Mouse (Mus musculus) hindbrain, embryonic 14.5 days (tissue): Measurements from ENCODE around the gene Elf5. TPM values are rescaled to one million over a fixed set of nuclear protein-coding genes. Genes with fewer than 3 reads are reported as not detected.
A peak's percentile ranks its signal among the peaks of the same experiment; 100 is the strongest.

Experiments
- ATAC-seq: fragments of 200-750 bp; cut with Nextera tagmentation; 2 replicates; pipeline ENCODE4 v1.8.0; 2017; ENCODE audit warnings: moderate number of reproducible peaks, mild to moderate bottlenecking, moderate TSS enrichment, moderate library complexity; ENCODE audit not compliant: low FRiP score
- DNase-seq: peaks from one replicate; pipeline ENCODE4 v3.0.0-alpha.2; 2015; ENCODE audit warnings: low spot score
- H3K27ac ChIP-seq: fragments of 300-500 bp; sonication (generic); 2 replicates; pipeline ENCODE4 v1.5.1; 2014; ENCODE audit warnings: mild to moderate bottlenecking, moderate library complexity
- H3K27me3 ChIP-seq: fragments of 300-500 bp; sonication (generic); 2 replicates; pipeline ENCODE4 v1.6.1; 2014; ENCODE audit warnings: mild to moderate bottlenecking, low read length, mixed read lengths; ENCODE audit not compliant: control insufficient read depth, insufficient read depth
- H3K36me3 ChIP-seq: fragments of 300-500 bp; sonication (generic); replicated peaks from 2 replicates; pipeline ENCODE4 v1.6.1; 2014; ENCODE audit not compliant: control insufficient read depth, insufficient read depth
- H3K4me1 ChIP-seq: fragments of 300-500 bp; sonication (generic); replicated peaks from 2 replicates; pipeline ENCODE4 v1.6.1; 2014; ENCODE audit warnings: antibody characterized with exemption, low read length, mixed read lengths; ENCODE audit not compliant: control insufficient read depth, insufficient read depth
- H3K4me2 ChIP-seq: fragments of 300-500 bp; sonication (generic); replicated peaks from 2 replicates; pipeline ENCODE4 v1.6.1; 2014; ENCODE audit warnings: mild to moderate bottlenecking, moderate library complexity
- H3K4me3 ChIP-seq: fragments of 300-500 bp; sonication (generic); replicated peaks from 2 replicates; pipeline ENCODE4 v1.5.1; 2014; ENCODE audit warnings: mild to moderate bottlenecking, low read length
- H3K9ac ChIP-seq: fragments of 300-500 bp; sonication (generic); 2 replicates; pipeline ENCODE4 v1.6.1; 2014
- H3K9me3 ChIP-seq: fragments of 300-500 bp; sonication (generic); 2 replicates; pipeline ENCODE4 v1.6.1; 2016; ENCODE audit warnings: low read length; ENCODE audit not compliant: control insufficient read depth
- WGBS: fragments of 180-500 bp; shearing (Covaris S2); extraction: QIAGEN DNeasy Blood & Tissue Kit; methylation state at CpG from one replicate; pipeline ENCODE4 v1.1.7; 2014; 5-methylcytosine and 5-hydroxymethylcytosine counted together
- polyA plus RNA-seq: library from polyadenylated mRNA; unstranded; fragments of >200 nt; fragmentation: Nextera tagmentation; extraction: Ambion mirVana; gene quantifications from 2 replicates; pipeline ENCODE4 v1.2.1, GENCODE M21; 2014

Elf5 gene
- polyA plus RNA-seq, 1 experiment from 2014 or later: not detected

- Histone ChIP-seq H3K36me3 (no peaks in the 10 kb centered on the region), H3K4me2 (no peak overlapping the region), H3K27me3 (no peaks in the 10 kb centered on the region), H3K4me1 (no peaks in the 10 kb centered on the region), H3K27ac (no peak overlapping the region), H3K9ac (no peak overlapping the region), H3K9me3 (no peaks in the 10 kb centered on the region), H3K4me3 (no peak overlapping the region)
- 70% methylated on average over 4 of the region's 4 CpGs for WGBS
- DNase-seq: no peak
- ATAC-seq: no peak
These were observed 10.8 kb upstream of the Elf5 start for GRCm38 (mm10) chr2:103400691-103401090.

GRCm38 (mm10) chr2:103406239-103406638 lies 5.2 kb upstream of the Elf5 start:
- DNase-seq (no peak), ATAC-seq (no peak)
- H3K27ac ChIP-seq: no peak overlapping the region
- no peaks in the 10 kb centered on the region for H3K4me1 ChIP-seq
- no peaks in the 10 kb centered on the region for H3K9me3 ChIP-seq
- no peaks in the 10 kb centered on the region for H3K36me3 ChIP-seq
- no peak overlapping the region for H3K9ac ChIP-seq
- H3K4me2 ChIP-seq: no peak overlapping the region
- WGBS: 88% methylated on average over 3 of the region's 3 CpGs
- H3K27me3 ChIP-seq: no peaks in the 10 kb centered on the region
- H3K4me3 ChIP-seq: no peak overlapping the region

- Histone ChIP-seq H3K4me2 (no peak overlapping the region), H3K4me1 (no peaks in the 10 kb centered on the region), H3K27ac (no peak overlapping the region), H3K9me3 (no peaks in the 10 kb centered on the region), H3K4me3 (no peak overlapping the region), H3K27me3 (no peaks in the 10 kb centered on the region), H3K36me3 (no peaks in the 10 kb centered on the region), H3K9ac (no peak overlapping the region)
- DNase-seq (no peak), ATAC-seq (peak; percentile 34; the same call in 1 of the 2 replicates)
- 94% methylated on average over 3 of the region's 3 CpGs for WGBS
These were observed 328 bp downstream of the Elf5 start for GRCm38 (mm10) chr2:103411816-103412215.

- Histone ChIP-seq H3K4me1 (no peaks in the 10 kb centered on the region), H3K4me3 (no peak overlapping the region), H3K9me3 (no peaks in the 10 kb centered on the region), H3K9ac (no peak overlapping the region), H3K27me3 (no peaks in the 10 kb centered on the region), H3K27ac (no peak overlapping the region), H3K4me2 (no peak overlapping the region), H3K36me3 (no peaks in the 10 kb centered on the region)
- 83% methylated on average over 5 of the region's 5 CpGs for whole genome bisulfite sequencing
- ATAC-seq (no peak), DNase-seq (no peak)
These were observed 1.9 kb downstream of the Elf5 start for GRCm38 (mm10) chr2:103413381-103413780.

- no peak overlapping the region for H3K4me3 ChIP-seq
- H3K27ac ChIP-seq: no peak overlapping the region
- H3K27me3 ChIP-seq: no peaks in the 10 kb centered on the region
- DNase-seq: no peak
- H3K9ac ChIP-seq: no peak overlapping the region
- no peaks in the 10 kb centered on the region for H3K4me1 ChIP-seq
- no peaks in the 10 kb centered on the region for H3K36me3 ChIP-seq
- H3K9me3 ChIP-seq: no peaks in the 10 kb centered on the region
- no peak for ATAC-seq
- H3K4me2 ChIP-seq: no peak overlapping the region
- 89% methylated on average over 3 of the region's 3 CpGs for WGBS
These were observed 4.3 kb downstream of the Elf5 start for GRCm38 (mm10) chr2:103415774-103416173.

GRCm38 (mm10) chr2:103420650-103421507 lies 9.4 kb downstream of the Elf5 start:
- Histone ChIP-seq H3K9me3 (no peaks in the 10 kb centered on the region), H3K4me1 (no peaks in the 10 kb centered on the region), H3K27me3 (no peaks in the 10 kb centered on the region), H3K4me3 (no peak overlapping the region), H3K4me2 (no peak overlapping the region), H3K27ac (no peak overlapping the region), H3K9ac (no peak overlapping the region), H3K36me3 (no peaks in the 10 kb centered on the region)
- ATAC-seq (0 out of 2 replicates have a peak, but pooled peaks have one; percentile 14), DNase-seq (no peak)
- WGBS: 57% methylated on average over 15 of the region's 15 CpGs

- ATAC-seq: no peak
- H3K9me3 ChIP-seq: no peaks in the 10 kb centered on the region
These were observed 12.4 kb downstream of the Elf5 start for GRCm38 (mm10) chr2:103423884-103424283.

GRCm38 (mm10) chr2:103424349-103425026 lies 13.0 kb downstream of the Elf5 start:
- Histone ChIP-seq H3K4me2 (no peak overlapping the region), H3K9ac (no peak overlapping the region), H3K27ac (no peak overlapping the region), H3K4me3 (no peak overlapping the region), H3K27me3 (no peaks in the 10 kb centered on the region), H3K4me1 (no peaks in the 10 kb centered on the region), H3K36me3 (no peaks in the 10 kb centered on the region), H3K9me3 (no peaks in the 10 kb centered on the region)
- DNase-seq: peak; percentile 81
- ATAC-seq: peak; percentile 58; the same call in 1 of the 2 replicates
- WGBS: 30% methylated on average over 12 of the region's 12 CpGs

More at GRCm38 (mm10) chr2:103423884-103424283, 12.4 kb downstream of the Elf5 start:
- H3K4me2 ChIP-seq: no peak overlapping the region
- H3K36me3 ChIP-seq: no peaks in the 10 kb centered on the region
- no peak overlapping the region for H3K27ac ChIP-seq
- H3K4me1 ChIP-seq: no peaks in the 10 kb centered on the region
- H3K27me3 ChIP-seq: no peaks in the 10 kb centered on the region
- no peak for DNase-seq
- no peak overlapping the region for H3K9ac ChIP-seq
- H3K4me3 ChIP-seq: no peak overlapping the region
- WGBS: 70% methylated on average over 12 of the region's 12 CpGs

GRCm38 (mm10) chr2:103425456-103426063 lies 14.1 kb downstream of the Elf5 start:
- Histone ChIP-seq H3K4me3 (no peak overlapping the region), H3K9me3 (no peaks in the 10 kb centered on the region), H3K4me2 (no peak overlapping the region), H3K27me3 (no peaks in the 10 kb centered on the region), H3K36me3 (no peaks in the 10 kb centered on the region), H3K27ac (no peak overlapping the region), H3K9ac (no peak overlapping the region), H3K4me1 (no peaks in the 10 kb centered on the region)
- WGBS: 85% methylated on average over 11 of the region's 11 CpGs
- ATAC-seq (no peak), DNase-seq (no peak)
